In the genomic region with DNA sequence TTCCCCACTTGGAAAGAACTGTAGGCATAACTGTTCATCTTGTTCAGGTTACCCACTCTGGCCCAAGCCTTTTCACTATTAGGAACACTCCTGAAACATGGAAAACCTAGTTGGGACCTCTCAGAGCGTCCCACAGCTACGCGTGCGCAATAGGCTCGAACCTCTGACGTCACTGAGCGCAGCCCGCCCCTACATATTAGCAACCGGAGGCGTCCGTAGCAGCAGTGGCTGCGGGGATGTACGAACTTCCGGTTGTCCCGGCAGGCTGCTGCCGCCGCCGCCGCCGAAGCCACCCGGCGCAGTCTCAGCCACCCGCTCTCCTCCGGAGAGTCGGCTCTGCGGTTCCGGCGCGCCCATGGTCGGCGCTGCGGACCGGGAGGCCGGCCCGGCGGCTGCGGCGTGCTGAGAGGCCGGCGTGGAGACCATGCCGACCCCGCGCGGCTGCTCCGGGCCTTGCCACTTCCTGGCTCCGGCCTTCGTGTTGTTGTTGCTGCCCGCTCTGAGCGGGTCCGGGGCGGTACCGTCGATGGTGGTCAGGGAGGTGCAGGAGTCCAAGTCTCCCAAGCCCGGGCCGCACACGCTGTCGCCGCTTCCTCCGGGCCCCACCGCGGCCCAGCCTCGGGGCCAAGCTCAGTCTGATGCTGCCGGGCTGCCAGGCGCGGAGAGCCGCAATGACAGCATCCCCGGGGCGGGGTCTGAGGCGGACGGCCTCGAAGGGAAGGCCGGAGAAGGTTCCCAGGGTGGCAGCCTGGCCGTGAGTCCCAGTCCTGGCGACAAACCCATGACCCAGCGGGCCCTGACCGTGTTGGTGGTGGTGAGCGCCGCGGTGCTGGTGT, we compare ENCODE assay signal across 8 mouse cellular contexts. TPM values are rescaled to one million over a fixed set of nuclear protein-coding genes. Genes with fewer than 3 reads are reported as not detected.
A peak's percentile ranks its signal among the peaks of the same experiment; 100 is the strongest.
DNase-seq lines count a peak whose midpoint lies in the region; ATAC-seq and TF ChIP-seq lines count a peak whose summit lies in the region.

TSS of gene Fam174a (plus strand) at position 231 of the 836 bp plus-strand sequence.

- H3K4me3 ChIP-seq in E14TG2a.4 (replicated peaks; ENCODE audit: low read length): peak within 1 kb of the TSS; percentile 89
- H3K4me3 ChIP-seq in forebrain, embryonic 13.5 days: peak within 1 kb of the TSS; percentile 91
- H3K4me3 ChIP-seq in liver, postnatal 0 days (ENCODE audit: low read depth, low read length): peak within 1 kb of the TSS; percentile 96
- H3K4me3 ChIP-seq in neural tube, embryonic 14.5 days (ENCODE audit: low read depth, low read length): peak within 1 kb of the TSS; percentile 100

- ATAC-seq in cerebellum, adult (ENCODE audit: insufficient number of reproducible peaks, low FRiP score, low TSS enrichment): peak; percentile 96
- peak; percentile 100 for ATAC-seq in forebrain, embryonic 13.5 days
- ATAC-seq in liver, postnatal 0 days: peak; percentile 95
- peak; percentile 100 for ATAC-seq in neural tube, embryonic 14.5 days (ENCODE audit: low read depth)

- H3K27ac ChIP-seq in forebrain, embryonic 13.5 days: peak within 1 kb of the TSS; percentile 82
- peak within 1 kb of the TSS; percentile 86 for H3K27ac ChIP-seq in liver, postnatal 0 days (ENCODE audit: low read depth)
- peak within 1 kb of the TSS; percentile 82 for H3K27ac ChIP-seq in neural tube, embryonic 14.5 days (ENCODE audit: low read depth, low read length)

- H3K9ac ChIP-seq in forebrain, embryonic 13.5 days: peak within 1 kb of the TSS; percentile 86
- H3K9ac ChIP-seq in liver, postnatal 0 days (replicated peaks): peak within 1 kb of the TSS; percentile 92
- H3K9ac ChIP-seq in neural tube, embryonic 14.5 days (replicated peaks; ENCODE audit: low read depth, low read length): peak within 1 kb of the TSS; percentile 90

- peaks cover 6% of the 10 kb centered on the region for H3K4me1 ChIP-seq in E14TG2a.4 (replicated peaks; ENCODE audit: low read depth, low read length)
- H3K4me1 ChIP-seq in forebrain, embryonic 13.5 days: peaks cover 13% of the 10 kb centered on the region
- peaks cover 9% of the 10 kb centered on the region for H3K4me1 ChIP-seq in liver, postnatal 0 days (ENCODE audit: insufficient read depth)
- peaks cover 20% of the 10 kb centered on the region for H3K4me1 ChIP-seq in neural tube, embryonic 14.5 days (ENCODE audit: control insufficient read depth, insufficient read depth, low read length)

- H3K27me3 ChIP-seq in E14TG2a.4 (ENCODE audit: insufficient read depth, low read length): peaks cover 2% of the 10 kb centered on the region; the same call in 1 of the 2 replicates
- H3K27me3 ChIP-seq in forebrain, embryonic 13.5 days: no peaks in the 10 kb centered on the region
- no peaks in the 10 kb centered on the region for H3K27me3 ChIP-seq in liver, postnatal 0 days (ENCODE audit: insufficient read depth, low read length)
- no peaks in the 10 kb centered on the region for H3K27me3 ChIP-seq in neural tube, embryonic 14.5 days (ENCODE audit: control insufficient read depth, insufficient read depth, low read length)

- DNase-seq in heart, postnatal 10 days: peak; percentile 95 to 96
- peak; percentile 74 for DNase-seq in large intestine, adult 2 months (ENCODE audit: low read depth, low spot score)
- DNase-seq in liver, postnatal 0 days: peak; percentile 92
- peak; percentile 93 for DNase-seq in testis, postnatal 10 days (ENCODE audit: low spot score)

- intact Hi-C loops in heart, postnatal 10 days (cut with DNase I): loop anchor here (5.0 to 10.0 kb wide), 2 partner anchors 354 to 451 kb away; partner anchors contain the start of gene St8sia4

- H3K9me3 ChIP-seq in E14TG2a.4 (ENCODE audit: low read length): no peaks in the 10 kb centered on the region
- H3K9me3 ChIP-seq in forebrain, embryonic 13.5 days (replicated peaks): no peaks in the 10 kb centered on the region
- no peaks in the 10 kb centered on the region for H3K9me3 ChIP-seq in liver, postnatal 0 days (ENCODE audit: low read length)
- no peaks in the 10 kb centered on the region for H3K9me3 ChIP-seq in neural tube, embryonic 14.5 days (ENCODE audit: control insufficient read depth, low read length)

- TF ChIP-seq EP300 in liver, postnatal 0 days (IDR thresholded peaks at IDR 0.05; ENCODE audit: low read depth): no peak

- WGBS in forebrain, embryonic 13.5 days: under 1% methylated on average over 78 of the region's 79 CpGs
- 1% methylated on average over 79 of the region's 79 CpGs for WGBS in large intestine, adult 2 months
- WGBS in liver, postnatal 0 days (ENCODE audit: insufficient replicate concordance): under 1% methylated on average over 77 of the region's 79 CpGs
- 0% methylated on average over 72 of the region's 79 CpGs for WGBS in neural tube, embryonic 14.5 days

- no peaks in the 10 kb centered on the region for H3K36me3 ChIP-seq in E14TG2a.4 (ENCODE audit: insufficient read depth, low read length)
- no peaks in the 10 kb centered on the region for H3K36me3 ChIP-seq in forebrain, embryonic 13.5 days (ENCODE audit: poor library complexity, severe bottlenecking)
- no peaks in the 10 kb centered on the region for H3K36me3 ChIP-seq in liver, postnatal 0 days (replicated peaks; ENCODE audit: insufficient read depth, low read length)
- no peaks in the 10 kb centered on the region for H3K36me3 ChIP-seq in neural tube, embryonic 14.5 days (ENCODE audit: control insufficient read depth, insufficient read depth, low read length)

- TF ChIP-seq CTCF in E14TG2a.4 (conservative IDR thresholded peaks at IDR 0.05; ENCODE audit: low read length): no peak
- TF ChIP-seq CTCF in liver, postnatal 0 days (IDR thresholded peaks at IDR 0.05; ENCODE audit: low read depth): no peak

- H3K4me2 ChIP-seq in forebrain, embryonic 13.5 days: peak within 1 kb of the TSS; percentile 95
- peak within 1 kb of the TSS; percentile 91 for H3K4me2 ChIP-seq in liver, postnatal 0 days (ENCODE audit: low read depth, low read length)
- peak within 1 kb of the TSS; percentile 95 for H3K4me2 ChIP-seq in neural tube, embryonic 14.5 days (ENCODE audit: low read depth, low read length)

RNA-seq across cellular contexts. Expression of gene Fam174a, which starts in this region (rescaled TPM):
- 19.6 and 21.8 TPM in 2 replicates for polyA plus RNA-seq in forebrain, embryonic 13.5 days (2015; fragmentation: Nextera tagmentation; extraction: Ambion mirVana)
- total RNA-seq in heart, postnatal 10 days (2021): 10 to 100 TPM; 20.6 to 20.9 TPM
- polyA plus RNA-seq in large intestine, adult 2 months (2012; rRNA removed): 4.9 and 6.0 TPM in 2 replicates
- 14.5 and 16.0 TPM in 2 replicates for polyA plus RNA-seq in liver, postnatal 0 days (2015; fragmentation: Nextera tagmentation; extraction: Ambion mirVana)
- polyA plus RNA-seq in neural tube, embryonic 14.5 days (2014; fragmentation: Nextera tagmentation; extraction: Ambion mirVana): 28.8 and 29.4 TPM in 2 replicates

Comparison
In these comparisons a context has a peak if more than half of its experiments do, and no peak if none do; other contexts are left out.
1. Peak in every context shown above with its lines: DNase-seq, ATAC-seq, H3K4me3 ChIP-seq and H3K27ac ChIP-seq.